Mouse (Mus musculus) intestine, embryonic 14.5 days (tissue): ENCODE data around the gene Tex22. TPM values are rescaled to one million over a fixed set of nuclear protein-coding genes. Genes with fewer than 3 reads are reported as not detected.

Experiments used
- ATAC-seq: fragments of 200-750 bp; cut with Nextera tagmentation; replicated peaks from 2 replicates; pipeline ENCODE4 v1.8.0; 2017; ENCODE audit warnings: low read depth, moderate number of reproducible peaks, moderate TSS enrichment, moderate library complexity; ENCODE audit not compliant: low FRiP score, low TSS enrichment
- DNase-seq: peaks from one replicate; pipeline ENCODE4 v3.0.0-alpha.2; 2018; ENCODE audit warnings: low spot score
- H3K27ac ChIP-seq: fragments of 300-500 bp; sonication (generic); 2 replicates; pipeline ENCODE4 v1.5.1; 2014; ENCODE audit warnings: low read depth, mild to moderate bottlenecking, control low read depth
- H3K27me3 ChIP-seq: fragments of 300-500 bp; sonication (generic); replicated peaks from 2 replicates; pipeline ENCODE4 v1.6.1; 2014; ENCODE audit warnings: low read length, control low read depth; ENCODE audit not compliant: control insufficient read depth, insufficient read depth
- H3K36me3 ChIP-seq: fragments of 300-500 bp; sonication (generic); 2 replicates; pipeline ENCODE4 v1.6.1; 2014; ENCODE audit warnings: low read length, control low read depth; ENCODE audit not compliant: control insufficient read depth, insufficient read depth
- H3K4me1 ChIP-seq: fragments of 300-500 bp; sonication (generic); replicated peaks from 2 replicates; pipeline ENCODE4 v1.6.1; 2014; ENCODE audit warnings: low read length, control low read depth, mixed read lengths; ENCODE audit not compliant: control insufficient read depth, insufficient read depth
- H3K4me2 ChIP-seq: fragments of 300-500 bp; sonication (generic); 2 replicates; pipeline ENCODE4 v1.6.1; 2014; ENCODE audit warnings: low read length
- H3K4me3 ChIP-seq: fragments of 300-500 bp; sonication (generic); 2 replicates; pipeline ENCODE4 v1.5.1; 2014; ENCODE audit warnings: low read depth, low read length, control low read depth, mixed read lengths
- H3K9ac ChIP-seq: fragments of 300-500 bp; sonication (generic); 2 replicates; pipeline ENCODE4 v1.6.1; 2014; ENCODE audit warnings: mild to moderate bottlenecking, low read length
- H3K9me3 ChIP-seq: fragments of 300-500 bp; sonication (generic); 2 replicates; pipeline ENCODE4 v1.6.1; 2016; ENCODE audit warnings: low read length, control low read depth; ENCODE audit not compliant: control insufficient read depth
- WGBS: fragments of 180-500 bp; shearing (Covaris S2); extraction: QIAGEN DNeasy Blood & Tissue Kit; methylation state at CpG from one replicate; pipeline ENCODE4 v1.1.7; 2014; 5-methylcytosine and 5-hydroxymethylcytosine counted together
- polyA plus RNA-seq: library from polyadenylated mRNA; unstranded; fragments of >200 nt; fragmentation: Nextera tagmentation; extraction: Ambion mirVana; gene quantifications from 2 replicates; pipeline ENCODE4 v1.2.1, GENCODE M21; 2014

The Tex22 gene
- polyA plus RNA-seq, 1 experiment from 2014 or later = not detected

DNA sequence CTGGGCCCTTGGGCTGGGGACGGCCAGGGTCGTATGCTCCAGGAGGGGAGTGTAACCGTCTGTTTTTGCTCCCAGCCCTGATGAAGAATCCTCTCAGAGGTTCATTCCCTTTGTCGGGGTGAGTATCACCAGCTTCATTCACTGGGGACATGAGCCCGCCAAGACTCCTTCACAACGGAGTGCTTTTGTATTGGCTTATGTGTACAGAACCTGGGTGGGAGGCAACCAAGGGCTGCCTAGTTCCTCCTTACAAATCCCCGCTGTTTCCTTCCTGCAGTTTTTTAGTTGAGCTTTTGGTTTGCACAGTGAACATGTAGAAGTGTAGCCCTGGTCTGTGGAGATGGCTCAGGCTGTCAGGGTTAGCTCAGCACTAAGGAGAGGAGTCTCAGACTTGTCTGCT, 6.3 kb upstream of the Tex22 start:
- ATAC-seq = no peak
- no peaks in the 10 kb centered on the region for H3K4me1 ChIP-seq
- no peak overlapping the region for H3K9ac ChIP-seq
- no peaks in the 10 kb centered on the region for H3K9me3 ChIP-seq
- no peak overlapping the region for H3K4me2 ChIP-seq
- peaks cover 67% of the 10 kb centered on the region for H3K36me3 ChIP-seq
- H3K27me3 ChIP-seq = no peaks in the 10 kb centered on the region
- no peak overlapping the region for H3K27ac ChIP-seq
- no peak for DNase-seq
- WGBS = 91% methylated on average over 7 of the region's 7 CpGs
- H3K4me3 ChIP-seq = no peak overlapping the region

DNA sequence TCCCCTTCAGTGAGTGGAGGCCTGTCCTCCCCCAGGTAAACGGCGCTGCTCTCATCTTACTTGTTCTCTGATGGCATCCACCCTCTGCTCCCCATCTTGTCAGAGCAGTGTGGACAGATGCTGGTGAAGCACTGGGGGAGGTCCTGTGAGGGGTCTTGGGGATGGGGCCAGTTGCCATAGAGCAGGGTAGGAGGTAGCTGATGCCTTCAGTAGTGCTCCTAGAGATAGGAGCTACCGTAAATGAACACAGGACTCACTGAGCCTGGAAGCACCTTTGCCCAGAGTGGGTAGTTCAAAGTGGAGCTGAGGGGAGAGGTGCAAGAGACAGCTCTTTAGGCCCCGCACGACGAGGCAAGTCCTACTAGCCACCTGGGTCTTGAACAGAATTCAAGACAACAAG, 4.9 kb upstream of the Tex22 start:
- H3K4me3 ChIP-seq = no peak overlapping the region
- ATAC-seq (no peak), DNase-seq (no peak)
- H3K9me3 ChIP-seq = no peaks in the 10 kb centered on the region
- H3K27ac ChIP-seq = no peak overlapping the region
- peaks cover 58% of the 10 kb centered on the region for H3K36me3 ChIP-seq
- H3K4me1 ChIP-seq = peaks cover 9% of the 10 kb centered on the region
- no peak overlapping the region for H3K9ac ChIP-seq
- WGBS = 93% methylated on average over 6 of the region's 6 CpGs
- H3K4me2 ChIP-seq = no peak overlapping the region
- H3K27me3 ChIP-seq = no peaks in the 10 kb centered on the region

DNA sequence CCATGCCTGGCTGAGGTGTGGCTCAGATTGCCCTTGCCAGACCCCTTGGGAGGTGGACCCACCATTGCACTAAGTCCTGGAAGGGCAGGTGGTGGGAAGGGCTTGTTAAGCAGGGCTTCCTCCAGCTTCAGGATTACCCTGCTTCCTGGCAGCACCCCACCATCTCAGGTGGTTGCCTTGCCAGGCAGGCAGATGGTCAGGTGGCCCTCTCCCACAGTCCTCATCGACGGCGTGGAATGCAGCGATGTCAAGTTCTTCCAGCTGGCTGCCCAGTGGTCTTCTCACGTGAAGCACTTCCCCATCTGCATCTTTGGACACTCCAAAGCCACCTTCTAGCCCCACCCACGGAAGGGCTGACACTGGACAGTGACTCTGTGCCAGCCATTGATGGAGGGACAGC, 3.0 kb upstream of the Tex22 start:
- Histone ChIP-seq H3K36me3 (peaks cover 51% of the 10 kb centered on the region), H3K27ac (no peak overlapping the region), H3K9me3 (no peaks in the 10 kb centered on the region), H3K4me2 (no peak overlapping the region), H3K4me3 (no peak overlapping the region), H3K4me1 (peaks cover 18% of the 10 kb centered on the region), H3K27me3 (no peaks in the 10 kb centered on the region), H3K9ac (no peak overlapping the region)
- DNase-seq (no peak), ATAC-seq (no peak)
- 88% methylated on average over 6 of the region's 6 CpGs for WGBS

DNA sequence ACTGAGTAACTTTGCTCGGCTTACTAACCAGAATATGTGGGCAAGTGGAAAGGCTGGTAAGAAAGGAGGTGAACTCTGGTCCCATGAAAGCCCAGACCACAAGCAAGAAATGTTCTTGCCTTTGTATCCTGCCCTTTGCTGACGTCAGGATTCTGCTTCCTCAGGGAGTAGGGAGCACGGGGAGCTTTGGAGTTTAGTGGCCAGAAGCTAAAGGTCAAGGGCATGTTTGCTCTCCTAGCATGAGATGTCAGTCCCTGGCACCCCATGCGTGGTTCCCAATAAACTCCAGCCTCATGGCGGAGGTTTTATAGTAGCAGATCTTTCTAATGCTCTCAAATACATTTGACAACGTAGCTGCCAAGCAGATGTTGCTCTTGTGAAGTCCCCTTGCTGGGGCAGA, 2.5 kb upstream of the Tex22 start:
- ATAC-seq = no peak
- no peaks in the 10 kb centered on the region for H3K27me3 ChIP-seq
- H3K36me3 ChIP-seq = peaks cover 47% of the 10 kb centered on the region
- no peak overlapping the region for H3K4me2 ChIP-seq
- WGBS = 79% methylated on average over 6 of the region's 6 CpGs
- H3K9ac ChIP-seq = no peak overlapping the region
- peaks cover 18% of the 10 kb centered on the region for H3K4me1 ChIP-seq
- no peak overlapping the region for H3K27ac ChIP-seq
- DNase-seq = no peak
- H3K9me3 ChIP-seq = no peaks in the 10 kb centered on the region
- H3K4me3 ChIP-seq = no peak overlapping the region

DNA sequence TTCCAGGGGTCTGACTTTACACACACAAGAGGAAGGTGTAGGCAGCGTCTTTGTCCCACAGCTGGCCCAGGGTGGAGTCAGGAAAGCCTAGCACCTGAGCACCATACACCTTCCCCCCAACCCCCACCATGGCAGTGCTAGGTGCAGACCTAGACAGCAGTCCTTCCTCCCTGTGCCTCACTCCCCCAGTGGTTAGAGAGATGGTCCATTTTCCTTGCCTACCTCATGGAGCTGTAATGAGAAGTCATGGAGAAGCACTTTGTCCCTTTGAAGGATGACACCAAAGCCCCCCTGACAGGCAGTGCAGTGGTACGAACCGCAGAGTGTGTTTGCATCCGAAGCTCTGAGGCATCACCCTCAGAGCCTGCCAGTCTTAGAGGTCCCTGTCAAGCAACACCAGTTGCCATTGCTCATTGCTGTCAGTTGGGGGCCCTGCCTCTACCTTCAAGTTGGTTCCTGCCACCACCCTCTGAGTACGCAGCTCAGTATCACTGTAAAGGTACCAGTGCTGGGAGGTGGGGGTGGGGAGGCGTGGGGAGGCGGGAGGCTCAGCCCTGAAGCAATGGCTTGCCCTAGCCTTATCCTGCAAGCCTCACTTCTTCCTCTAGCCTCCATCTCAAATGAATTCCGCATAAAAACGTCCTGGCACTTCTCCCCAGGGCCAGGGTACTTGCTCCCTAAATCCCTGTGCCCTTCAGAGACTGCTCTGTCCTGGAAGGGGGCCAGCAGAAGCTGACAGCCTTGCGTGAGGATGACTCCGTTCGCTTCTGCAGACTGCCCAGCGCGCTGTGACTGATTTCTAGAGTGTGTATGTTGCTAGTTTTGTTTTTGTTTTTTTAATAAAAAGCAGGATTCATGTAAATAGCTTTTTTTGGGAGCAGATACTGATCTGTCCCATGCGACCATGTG, 628 bp upstream of the Tex22 start:
- ATAC-seq (peak; percentile 33; the same call in 1 of the 2 replicates), DNase-seq (peak; percentile 77)
- no peaks in the 10 kb centered on the region for H3K27me3 ChIP-seq
- H3K9me3 ChIP-seq = no peaks in the 10 kb centered on the region
- peak overlapping the region; percentile 83 for H3K27ac ChIP-seq
- peak overlapping the region; percentile 52 for H3K9ac ChIP-seq
- H3K4me3 ChIP-seq = peak overlapping the region; percentile 48
- WGBS = 11% methylated on average over 15 of the region's 15 CpGs
- peaks cover 18% of the 10 kb centered on the region for H3K4me1 ChIP-seq
- H3K4me2 ChIP-seq = peak overlapping the region; percentile 97
- H3K36me3 ChIP-seq = peaks cover 33% of the 10 kb centered on the region

DNA sequence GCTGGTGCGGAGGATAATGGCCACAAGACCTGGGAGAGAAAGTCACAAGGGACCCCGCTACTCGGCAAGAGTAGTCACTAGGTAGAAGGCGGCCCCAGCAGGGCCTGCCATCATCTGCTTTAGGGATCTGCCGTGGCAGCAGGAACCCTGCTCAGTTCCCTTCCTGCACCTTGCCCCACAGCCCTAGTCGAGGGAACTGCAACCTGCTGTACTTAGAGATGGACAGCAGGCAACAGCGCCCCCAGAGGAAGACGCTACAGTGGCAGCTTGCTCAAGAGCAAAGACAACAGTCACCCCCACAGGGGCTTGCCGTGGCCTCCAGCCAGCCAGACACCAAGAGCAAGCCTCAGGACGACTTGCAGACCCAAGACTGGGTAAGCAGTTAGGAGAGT, 757 bp downstream of the Tex22 start:
- WGBS = 5% methylated on average over 10 of the region's 10 CpGs
- peaks cover 20% of the 10 kb centered on the region for H3K36me3 ChIP-seq

DNA sequence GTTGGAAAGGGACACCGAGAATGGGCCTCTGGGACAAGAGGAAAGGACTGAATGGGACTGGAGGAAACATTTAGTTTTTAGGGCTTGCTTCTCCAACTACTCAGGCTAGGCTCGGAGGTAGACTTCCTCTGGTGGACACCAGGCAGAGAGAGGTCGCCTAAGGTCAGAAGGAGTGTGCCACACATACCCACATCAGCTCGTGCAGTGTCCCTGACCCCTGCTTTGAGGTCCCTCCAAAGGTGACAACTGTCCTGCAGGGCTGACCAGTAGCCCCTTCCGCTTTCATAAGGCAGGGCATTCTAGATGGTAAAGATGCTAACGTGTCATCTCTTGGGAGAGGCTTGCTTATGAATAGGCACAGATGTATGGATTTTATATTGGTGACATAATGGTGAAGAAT, 1.2 kb downstream of the Tex22 start:
- Histone ChIP-seq H3K4me3 (no peak overlapping the region), H3K4me1 (peaks cover 18% of the 10 kb centered on the region), H3K36me3 (peaks cover 16% of the 10 kb centered on the region), H3K27me3 (no peaks in the 10 kb centered on the region), H3K4me2 (peak overlapping the region; percentile 97), H3K9ac (no peak overlapping the region), H3K9me3 (no peaks in the 10 kb centered on the region), H3K27ac (no peak overlapping the region)
- DNase-seq (no peak), ATAC-seq (no peak)
- 53% methylated on average over 6 of the region's 6 CpGs for WGBS

More for the DNA sequence above, 757 bp downstream of the Tex22 start:
- peak overlapping the region; percentile 83 for H3K27ac ChIP-seq
- H3K4me3 ChIP-seq = peak overlapping the region; percentile 48
- no peaks in the 10 kb centered on the region for H3K27me3 ChIP-seq
- DNase-seq (peak; percentile 91), ATAC-seq (peak; percentile 83)
- peaks cover 18% of the 10 kb centered on the region for H3K4me1 ChIP-seq
- peak overlapping the region; percentile 97 for H3K4me2 ChIP-seq
- peak overlapping the region; percentile 52; the same call in 1 of the 2 replicates for H3K9ac ChIP-seq
- no peaks in the 10 kb centered on the region for H3K9me3 ChIP-seq

DNA sequence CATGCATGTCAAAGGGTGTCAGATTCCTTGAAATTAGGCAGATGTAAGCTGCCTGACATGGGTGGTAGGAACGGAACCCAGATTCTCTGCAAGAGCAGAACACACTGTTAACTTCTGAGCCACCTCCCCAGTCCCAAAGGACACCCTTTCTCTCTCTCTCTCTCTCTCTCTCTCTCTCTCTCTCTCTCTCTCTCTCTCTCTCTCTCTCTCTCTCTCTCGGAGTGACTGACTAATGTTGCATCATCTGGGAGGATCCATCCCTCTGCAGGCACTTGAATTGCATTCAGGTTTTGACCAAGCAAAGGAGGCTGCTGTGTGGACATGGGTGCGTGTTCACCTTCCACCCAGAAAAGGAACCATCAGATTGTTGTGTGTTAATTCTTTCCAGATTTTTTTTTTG, 13.0 kb downstream of the Tex22 start:
- no peak overlapping the region for H3K4me2 ChIP-seq
- H3K4me1 ChIP-seq = no peaks in the 10 kb centered on the region
- 62% methylated on average over 3 of the region's 3 CpGs for WGBS
- H3K27ac ChIP-seq = no peak overlapping the region
- H3K27me3 ChIP-seq = no peaks in the 10 kb centered on the region
- ATAC-seq (no peak), DNase-seq (no peak)
- no peak overlapping the region for H3K9ac ChIP-seq
- no peaks in the 10 kb centered on the region for H3K36me3 ChIP-seq
- H3K4me3 ChIP-seq = no peak overlapping the region
- no peaks in the 10 kb centered on the region for H3K9me3 ChIP-seq

DNA sequence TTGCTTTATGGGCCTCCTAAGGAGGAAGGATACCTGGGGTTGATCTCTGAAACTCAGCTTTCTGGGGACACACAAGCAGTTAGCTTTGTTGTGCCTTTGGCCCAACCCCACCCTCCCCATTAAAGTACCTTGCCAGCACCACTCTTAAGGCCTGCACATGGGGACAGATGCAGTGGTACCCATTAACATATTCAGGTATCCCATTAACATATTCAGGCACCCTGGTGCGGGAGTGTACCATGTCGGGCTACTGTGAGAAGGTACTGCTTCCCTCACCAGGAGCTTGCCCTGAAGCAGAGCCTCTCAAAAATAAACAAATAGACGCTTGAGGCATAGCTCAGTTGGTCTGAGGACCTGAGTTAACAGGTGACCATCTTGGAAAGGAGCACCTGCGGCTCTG, 13.7 kb downstream of the Tex22 start:
- H3K4me1 ChIP-seq = no peaks in the 10 kb centered on the region
- no peak overlapping the region for H3K9ac ChIP-seq
- no peak overlapping the region for H3K4me2 ChIP-seq
- 23% methylated on average over 4 of the region's 4 CpGs for WGBS
- no peaks in the 10 kb centered on the region for H3K27me3 ChIP-seq
- no peak overlapping the region for H3K4me3 ChIP-seq
- H3K9me3 ChIP-seq = no peaks in the 10 kb centered on the region
- no peak for ATAC-seq
- no peaks in the 10 kb centered on the region for H3K36me3 ChIP-seq
- DNase-seq = no peak
- H3K27ac ChIP-seq = no peak overlapping the region
